Mouse (Mus musculus) stomach, embryonic 14.5 days (tissue): Measurements from ENCODE around the gene Nfix. TPM values are rescaled to one million over a fixed set of nuclear protein-coding genes. Genes with fewer than 3 reads are reported as not detected.

ENCODE experiments used
- ATAC-seq: fragments of 200-750 bp; cut with Nextera tagmentation; 2 replicates; pipeline ENCODE4 v1.8.0; 2017; ENCODE audit warnings: low read depth, moderate TSS enrichment; ENCODE audit not compliant: insufficient number of reproducible peaks, insufficient read depth, low FRiP score
- H3K27ac ChIP-seq: fragments of 300-500 bp; sonication (generic); 2 replicates; pipeline ENCODE4 v1.5.1; 2014; ENCODE audit warnings: mild to moderate bottlenecking, low read length, moderate library complexity, mixed read lengths
- H3K27me3 ChIP-seq: fragments of 300-500 bp; sonication (generic); 2 replicates; pipeline ENCODE4 v1.6.1; 2014; ENCODE audit warnings: low read length, control low read depth, mixed read lengths; ENCODE audit not compliant: control insufficient read depth, insufficient read depth
- H3K36me3 ChIP-seq: fragments of 300-500 bp; sonication (generic); 2 replicates; pipeline ENCODE4 v1.6.1; 2014; ENCODE audit warnings: mild to moderate bottlenecking, control low read depth, low read length, moderate library complexity, mixed read lengths; ENCODE audit not compliant: control insufficient read depth, insufficient read depth
- H3K4me1 ChIP-seq: fragments of 300-500 bp; sonication (generic); 2 replicates; pipeline ENCODE4 v1.6.1; 2014; ENCODE audit warnings: low read length, control low read depth, mixed read lengths; ENCODE audit not compliant: control insufficient read depth, insufficient read depth
- H3K4me2 ChIP-seq: fragments of 300-500 bp; sonication (generic); replicated peaks from 2 replicates; pipeline ENCODE4 v1.6.1; 2014; ENCODE audit warnings: low read depth, low read length, control low read depth
- H3K4me3 ChIP-seq: fragments of 300-500 bp; sonication (generic); 2 replicates; pipeline ENCODE4 v1.5.1; 2014; ENCODE audit warnings: low read depth, low read length, control low read depth
- H3K9ac ChIP-seq: fragments of 300-500 bp; sonication (generic); replicated peaks from 2 replicates; pipeline ENCODE4 v1.6.1; 2014; ENCODE audit warnings: low read depth, mild to moderate bottlenecking, control low read depth, low read length, moderate library complexity, mixed read lengths
- H3K9me3 ChIP-seq: fragments of 300-500 bp; sonication (generic); 2 replicates; pipeline ENCODE4 v1.6.1; 2016; ENCODE audit warnings: low read depth, low read length, control low read depth; ENCODE audit not compliant: control insufficient read depth
- WGBS: fragments of 180-500 bp; shearing (Covaris S2); extraction: QIAGEN DNeasy Blood & Tissue Kit; methylation state at CpG from one replicate; pipeline ENCODE4 v1.1.7; 2014; 5-methylcytosine and 5-hydroxymethylcytosine counted together
- polyA plus RNA-seq: library from polyadenylated mRNA; unstranded; fragments of >200 nt; fragmentation: Nextera tagmentation; extraction: Ambion mirVana; gene quantifications from 2 replicates; pipeline ENCODE4 v1.2.1, GENCODE M21; 2014

Nfix gene
- polyA plus RNA-seq, 1 experiment from 2014 or later, result 37.8 TPM

- Histone ChIP-seq H3K4me2 (no peak overlapping the region), H3K27me3 (no peaks in the 10 kb centered on the region), H3K36me3 (no peaks in the 10 kb centered on the region; the same call in 1 of the 2 replicates), H3K27ac (peak overlapping the region; percentile 91; the same call in 1 of the 2 replicates), H3K4me1 (peaks cover 82% of the 10 kb centered on the region), H3K9ac (no peak overlapping the region), H3K4me3 (no peak overlapping the region), H3K9me3 (no peaks in the 10 kb centered on the region)
- 46% methylated on average over 13 of the region's 13 CpGs for WGBS
- no peak for ATAC-seq
These were observed 59.0 kb downstream of the Nfix start for GRCm38 (mm10) chr8:84740895-84741843.

GRCm38 (mm10) chr8:84739401-84739742, 60.8 kb downstream of the Nfix start:
- WGBS, result 13% methylated on average over 1 of the region's 1 CpGs
- peaks cover 67% of the 10 kb centered on the region for H3K4me1 ChIP-seq
- no peaks in the 10 kb centered on the region for H3K9me3 ChIP-seq
- H3K27me3 ChIP-seq, result no peaks in the 10 kb centered on the region
- H3K9ac ChIP-seq, result no peak overlapping the region
- no peaks in the 10 kb centered on the region; the same call in 1 of the 2 replicates for H3K36me3 ChIP-seq
- no peak overlapping the region for H3K4me3 ChIP-seq
- 0 out of 2 replicates have a peak overlapping the region, but pooled peaks have one; percentile 6 for H3K27ac ChIP-seq
- H3K4me2 ChIP-seq, result no peak overlapping the region
- no peak for ATAC-seq

- H3K36me3 ChIP-seq, result no peaks in the 10 kb centered on the region; the same call in 1 of the 2 replicates
- no peak overlapping the region for H3K4me3 ChIP-seq
- no peaks in the 10 kb centered on the region for H3K9me3 ChIP-seq
- 64% methylated on average over 10 of the region's 10 CpGs for WGBS
- no peak overlapping the region for H3K4me2 ChIP-seq
- 0 out of 2 replicates have a peak overlapping the region, but pooled peaks have one; percentile 6 for H3K27ac ChIP-seq
- peaks cover 62% of the 10 kb centered on the region for H3K4me1 ChIP-seq
- ATAC-seq, result no peak
- no peaks in the 10 kb centered on the region for H3K27me3 ChIP-seq
- no peak overlapping the region for H3K9ac ChIP-seq
These were observed 61.3 kb downstream of the Nfix start for GRCm38 (mm10) chr8:84738715-84739400.

GRCm38 (mm10) chr8:84738266-84738665, 61.9 kb downstream of the Nfix start:
- WGBS, result 27% methylated on average over 10 of the region's 10 CpGs
- Histone ChIP-seq H3K4me3 (no peak overlapping the region), H3K4me2 (no peak overlapping the region), H3K27me3 (no peaks in the 10 kb centered on the region), H3K4me1 (peaks cover 61% of the 10 kb centered on the region), H3K9ac (no peak overlapping the region), H3K36me3 (no peaks in the 10 kb centered on the region; the same call in 1 of the 2 replicates), H3K27ac (no peak overlapping the region), H3K9me3 (no peaks in the 10 kb centered on the region)
- no peak for ATAC-seq

- Histone ChIP-seq H3K4me3 (no peak overlapping the region), H3K4me1 (peaks cover 60% of the 10 kb centered on the region), H3K4me2 (peak overlapping the region; percentile 18; the same call in 1 of the 2 replicates)
These were observed 62.5 kb downstream of the Nfix start for GRCm38 (mm10) chr8:84737608-84738007.

GRCm38 (mm10) chr8:84736521-84736920, 63.6 kb downstream of the Nfix start:
- no peak for ATAC-seq
- H3K9ac ChIP-seq, result no peak overlapping the region
- H3K27me3 ChIP-seq, result no peaks in the 10 kb centered on the region
- no peak overlapping the region for H3K4me3 ChIP-seq
- H3K27ac ChIP-seq, result no peak overlapping the region
- WGBS, result 86% methylated on average over 4 of the region's 4 CpGs
- no peaks in the 10 kb centered on the region; the same call in 1 of the 2 replicates for H3K36me3 ChIP-seq
- peaks cover 60% of the 10 kb centered on the region for H3K4me1 ChIP-seq
- H3K4me2 ChIP-seq, result no peak overlapping the region
- H3K9me3 ChIP-seq, result no peaks in the 10 kb centered on the region

More at GRCm38 (mm10) chr8:84737608-84738007, 62.5 kb downstream of the Nfix start:
- Histone ChIP-seq H3K9ac (no peak overlapping the region), H3K36me3 (no peaks in the 10 kb centered on the region; the same call in 1 of the 2 replicates), H3K27me3 (no peaks in the 10 kb centered on the region), H3K27ac (no peak overlapping the region), H3K9me3 (no peaks in the 10 kb centered on the region)
- 4% methylated on average over 16 of the region's 16 CpGs for WGBS
- peak; percentile 31 for ATAC-seq

GRCm38 (mm10) chr8:84735597-84735996, 64.5 kb downstream of the Nfix start:
- ATAC-seq, result no peak
- H3K36me3 ChIP-seq, result no peaks in the 10 kb centered on the region; the same call in 1 of the 2 replicates
- no peak overlapping the region for H3K27ac ChIP-seq
- no peak overlapping the region for H3K4me3 ChIP-seq
- WGBS, result 57% methylated on average over 2 of the region's 2 CpGs
- peaks cover 60% of the 10 kb centered on the region for H3K4me1 ChIP-seq
- H3K27me3 ChIP-seq, result no peaks in the 10 kb centered on the region
- no peak overlapping the region for H3K9ac ChIP-seq
- no peak overlapping the region for H3K4me2 ChIP-seq
- H3K9me3 ChIP-seq, result no peaks in the 10 kb centered on the region

GRCm38 (mm10) chr8:84734680-84735079, 65.5 kb downstream of the Nfix start:
- Histone ChIP-seq H3K9ac (no peak overlapping the region), H3K4me2 (no peak overlapping the region), H3K36me3 (no peaks in the 10 kb centered on the region; the same call in 1 of the 2 replicates), H3K4me1 (peaks cover 60% of the 10 kb centered on the region), H3K4me3 (no peak overlapping the region), H3K9me3 (no peaks in the 10 kb centered on the region), H3K27me3 (no peaks in the 10 kb centered on the region), H3K27ac (no peak overlapping the region)
- 75% methylated on average over 2 of the region's 2 CpGs for WGBS
- no peak for ATAC-seq
